Mouse (Mus musculus) hindbrain, embryonic 14.5 days (tissue): ENCODE results near the gene Kctd11. TPM values are rescaled to one million over a fixed set of nuclear protein-coding genes. Genes with fewer than 3 reads are reported as not detected.
"Not testable (repeated sequence)": the region's sequence is repeated elsewhere in the genome, so short reads cannot be mapped to it uniquely, and the experiment has no call there.

ENCODE experiments used
- ATAC-seq: fragments of 200-750 bp; cut with Nextera tagmentation; 2 replicates; pipeline ENCODE4 v1.8.0; 2017; ENCODE audit warnings: moderate number of reproducible peaks, mild to moderate bottlenecking, moderate TSS enrichment, moderate library complexity; ENCODE audit not compliant: low FRiP score
- DNase-seq: peaks from one replicate; pipeline ENCODE4 v3.0.0-alpha.2; 2015; ENCODE audit warnings: low spot score
- H3K27ac ChIP-seq: fragments of 300-500 bp; sonication (generic); 2 replicates; pipeline ENCODE4 v1.5.1; 2014; ENCODE audit warnings: mild to moderate bottlenecking, moderate library complexity
- H3K27me3 ChIP-seq: fragments of 300-500 bp; sonication (generic); 2 replicates; pipeline ENCODE4 v1.6.1; 2014; ENCODE audit warnings: mild to moderate bottlenecking, low read length, mixed read lengths; ENCODE audit not compliant: control insufficient read depth, insufficient read depth
- H3K36me3 ChIP-seq: fragments of 300-500 bp; sonication (generic); replicated peaks from 2 replicates; pipeline ENCODE4 v1.6.1; 2014; ENCODE audit not compliant: control insufficient read depth, insufficient read depth
- H3K4me1 ChIP-seq: fragments of 300-500 bp; sonication (generic); replicated peaks from 2 replicates; pipeline ENCODE4 v1.6.1; 2014; ENCODE audit warnings: antibody characterized with exemption, low read length, mixed read lengths; ENCODE audit not compliant: control insufficient read depth, insufficient read depth
- H3K4me2 ChIP-seq: fragments of 300-500 bp; sonication (generic); replicated peaks from 2 replicates; pipeline ENCODE4 v1.6.1; 2014; ENCODE audit warnings: mild to moderate bottlenecking, moderate library complexity
- H3K4me3 ChIP-seq: fragments of 300-500 bp; sonication (generic); replicated peaks from 2 replicates; pipeline ENCODE4 v1.5.1; 2014; ENCODE audit warnings: mild to moderate bottlenecking, low read length
- H3K9ac ChIP-seq: fragments of 300-500 bp; sonication (generic); 2 replicates; pipeline ENCODE4 v1.6.1; 2014
- H3K9me3 ChIP-seq: fragments of 300-500 bp; sonication (generic); 2 replicates; pipeline ENCODE4 v1.6.1; 2016; ENCODE audit warnings: low read length; ENCODE audit not compliant: control insufficient read depth
- WGBS: fragments of 180-500 bp; shearing (Covaris S2); extraction: QIAGEN DNeasy Blood & Tissue Kit; methylation state at CpG from one replicate; pipeline ENCODE4 v1.1.7; 2014; 5-methylcytosine and 5-hydroxymethylcytosine counted together
- polyA plus RNA-seq: library from polyadenylated mRNA; unstranded; fragments of >200 nt; fragmentation: Nextera tagmentation; extraction: Ambion mirVana; gene quantifications from 2 replicates; pipeline ENCODE4 v1.2.1, GENCODE M21; 2014

The Kctd11 gene
- polyA plus RNA-seq, 1 experiment from 2014 or later: 2.3 TPM

DNA sequence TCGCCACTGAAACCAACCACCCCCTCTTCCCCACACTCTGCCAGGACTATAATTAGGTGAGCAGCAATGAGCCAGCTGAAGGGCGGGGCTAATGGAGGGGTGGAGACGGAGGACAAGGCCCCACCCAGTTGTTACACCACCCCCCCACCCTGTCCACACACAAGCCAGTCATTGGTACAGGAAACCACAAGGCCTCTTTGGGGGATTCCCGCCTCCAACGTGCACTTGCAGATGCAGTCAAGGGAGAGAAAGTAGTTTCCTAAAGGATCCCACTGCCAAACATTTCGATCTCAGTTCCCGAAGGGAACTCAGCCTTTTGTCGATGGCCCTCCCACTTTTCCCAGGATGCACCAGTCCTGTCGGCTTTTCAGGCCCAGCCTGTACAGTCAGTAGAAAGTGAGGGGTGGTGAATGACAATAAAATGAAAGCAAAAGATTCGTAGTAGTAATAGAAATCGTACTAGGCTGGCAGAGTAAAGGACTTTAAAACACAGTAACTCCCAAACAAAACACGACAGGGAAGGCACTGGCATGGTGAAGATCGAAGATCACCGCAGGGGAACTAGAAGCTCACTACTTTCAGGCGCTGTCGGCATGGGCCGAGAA is 38.6 kb upstream of the Kctd11 start:
- no peaks in the 10 kb centered on the region for H3K27me3 ChIP-seq
- H3K4me1 ChIP-seq: peaks cover 29% of the 10 kb centered on the region

DNA sequence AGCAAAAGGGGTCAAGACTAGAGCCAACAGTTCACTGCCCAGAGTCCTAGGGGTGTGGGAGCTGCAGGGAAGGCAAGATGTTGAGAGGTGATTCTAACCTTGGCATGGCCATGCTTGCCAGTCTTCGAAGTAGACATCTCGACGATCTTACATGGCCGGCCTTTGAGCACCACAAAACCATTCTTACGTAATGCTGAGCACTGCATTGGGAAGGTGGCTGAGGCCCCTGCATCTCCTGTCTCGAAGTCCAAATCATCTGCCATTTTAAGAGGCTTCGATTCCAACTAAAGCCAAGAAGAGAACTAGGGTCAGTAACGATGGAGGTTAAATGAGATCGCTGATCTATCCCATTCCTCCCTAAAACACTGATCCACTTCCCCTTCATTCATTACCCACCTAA is 37.8 kb upstream of the Kctd11 start:
- WGBS: 84% methylated on average over 9 of the region's 9 CpGs
- Histone ChIP-seq H3K36me3 (peaks cover 47% of the 10 kb centered on the region), H3K4me3 (peak overlapping the region; percentile 93), H3K27me3 (no peaks in the 10 kb centered on the region), H3K9me3 (no peaks in the 10 kb centered on the region), H3K4me1 (peaks cover 35% of the 10 kb centered on the region), H3K4me2 (peak overlapping the region; percentile 97), H3K9ac (peak overlapping the region; percentile 92; the same call in 1 of the 2 replicates), H3K27ac (no peak overlapping the region)
- DNase-seq (no peak), ATAC-seq (no peak)

More for the DNA sequence above, 38.6 kb upstream of the Kctd11 start:
- Histone ChIP-seq H3K27ac (peak overlapping the region; percentile 94), H3K9me3 (no peaks in the 10 kb centered on the region), H3K4me3 (peak overlapping the region; percentile 93), H3K9ac (peak overlapping the region; percentile 92), H3K4me2 (peak overlapping the region; percentile 97), H3K36me3 (peaks cover 46% of the 10 kb centered on the region)
- ATAC-seq: no peak
- DNase-seq: no peak
- WGBS: 2% methylated on average over 17 of the region's 17 CpGs

DNA sequence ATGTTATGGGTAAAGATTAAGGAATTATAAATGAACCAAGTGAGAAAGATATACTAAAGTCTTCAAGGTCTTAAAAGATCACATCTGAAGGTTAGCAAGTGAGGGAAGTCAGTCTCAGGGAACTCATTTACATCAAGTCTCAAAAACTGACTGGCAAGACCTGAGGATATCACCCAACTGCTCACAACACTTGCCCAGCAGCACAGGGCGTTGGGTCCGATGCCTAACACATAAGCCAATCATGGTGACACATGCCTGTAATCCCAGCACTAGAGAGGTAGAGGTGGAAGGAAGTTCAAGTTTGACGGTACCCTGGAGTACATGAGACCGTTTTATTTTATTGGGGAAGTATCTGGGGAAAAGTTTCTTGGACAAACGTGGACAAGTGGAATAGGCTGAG is 36.9 kb upstream of the Kctd11 start:
- DNase-seq: no peak
- Histone ChIP-seq H3K9ac (no peak overlapping the region), H3K9me3 (no peaks in the 10 kb centered on the region), H3K4me3 (no peak overlapping the region), H3K4me2 (no peak overlapping the region), H3K27ac (no peak overlapping the region), H3K36me3 (peaks cover 50% of the 10 kb centered on the region), H3K4me1 (peaks cover 40% of the 10 kb centered on the region), H3K27me3 (no peaks in the 10 kb centered on the region)
- ATAC-seq: no peak
- 87% methylated on average over 5 of the region's 5 CpGs for WGBS

DNA sequence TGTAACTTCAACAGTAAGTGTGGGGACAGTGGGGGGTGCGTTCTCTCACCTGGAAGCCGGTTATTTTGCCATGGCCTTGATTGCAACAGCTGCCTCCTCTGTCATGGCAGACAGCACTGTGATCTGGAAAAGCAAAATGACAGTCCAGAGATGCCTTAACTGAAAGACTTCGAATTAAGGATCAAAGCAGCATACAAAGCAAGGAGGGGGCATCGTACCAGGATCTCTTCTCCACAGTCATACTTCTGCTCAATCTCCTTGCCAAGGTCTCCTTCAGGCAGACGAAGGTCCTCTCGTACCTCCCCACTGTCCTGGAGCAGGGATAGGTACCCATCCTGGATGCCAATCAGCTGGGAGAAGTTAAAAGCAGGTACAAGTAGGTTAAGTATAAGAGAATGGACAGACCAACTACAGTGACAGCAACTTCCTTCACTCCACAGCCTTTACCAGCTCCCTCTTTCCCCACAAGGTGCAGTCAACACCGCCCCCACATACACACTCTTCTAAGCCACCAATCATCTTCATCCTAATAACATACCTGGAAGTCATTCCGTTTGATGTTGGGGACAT is 36.3 kb upstream of the Kctd11 start:
- Histone ChIP-seq H3K9me3 (no peaks in the 10 kb centered on the region), H3K27me3 (no peaks in the 10 kb centered on the region), H3K4me1 (peaks cover 37% of the 10 kb centered on the region), H3K36me3 (peaks cover 57% of the 10 kb centered on the region), H3K9ac (no peak overlapping the region), H3K4me3 (no peak overlapping the region), H3K27ac (no peak overlapping the region), H3K4me2 (no peak overlapping the region)
- DNase-seq (no peak), ATAC-seq (no peak)
- 89% methylated on average over 8 of the region's 8 CpGs for whole genome bisulfite sequencing

DNA sequence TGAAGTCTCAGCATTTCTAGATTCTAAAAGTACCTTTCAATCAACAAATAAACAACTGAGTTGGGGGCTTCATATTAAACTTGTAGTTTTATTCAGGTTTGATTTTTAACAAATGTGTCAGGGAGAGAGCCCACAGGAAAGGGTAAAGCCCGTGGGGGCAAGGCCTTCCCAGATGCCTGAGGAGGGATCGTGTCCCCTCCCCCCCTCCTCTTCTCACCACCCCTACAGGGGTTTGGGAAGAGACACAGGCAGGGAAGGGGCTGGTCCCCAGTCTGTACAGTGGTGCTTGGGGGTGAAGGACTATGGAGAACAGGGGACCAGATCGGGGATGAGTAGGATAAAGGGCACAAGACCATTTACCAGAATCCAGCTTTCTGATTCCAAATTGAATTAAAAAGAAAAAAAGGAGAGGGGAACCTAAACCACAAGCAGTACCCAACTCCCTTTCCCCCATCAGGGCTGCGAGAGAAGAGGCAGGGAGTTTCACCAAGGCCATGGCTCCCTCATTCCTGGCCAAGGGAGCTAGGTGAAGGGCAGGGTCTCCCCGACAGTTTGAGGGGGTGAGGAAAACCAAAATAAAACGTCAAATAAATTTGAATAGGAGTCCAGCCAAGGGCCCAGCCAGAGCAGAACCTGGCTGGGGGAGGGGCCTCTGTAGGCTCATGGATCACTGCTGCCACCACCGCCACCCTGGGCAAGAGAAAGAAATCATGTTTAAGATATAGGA is 35.6 kb upstream of the Kctd11 start:
- DNase-seq, H3K9ac ChIP-seq, H3K4me2 ChIP-seq, H3K27me3 ChIP-seq, H3K27ac ChIP-seq, H3K4me3 ChIP-seq, ATAC-seq, H3K9me3 ChIP-seq: not testable (repeated sequence)
- Histone ChIP-seq H3K4me1 (peaks cover 34% of the 10 kb centered on the region), H3K36me3 (peaks cover 63% of the 10 kb centered on the region)
- WGBS: 66% methylated on average over 7 of the region's 7 CpGs

DNA sequence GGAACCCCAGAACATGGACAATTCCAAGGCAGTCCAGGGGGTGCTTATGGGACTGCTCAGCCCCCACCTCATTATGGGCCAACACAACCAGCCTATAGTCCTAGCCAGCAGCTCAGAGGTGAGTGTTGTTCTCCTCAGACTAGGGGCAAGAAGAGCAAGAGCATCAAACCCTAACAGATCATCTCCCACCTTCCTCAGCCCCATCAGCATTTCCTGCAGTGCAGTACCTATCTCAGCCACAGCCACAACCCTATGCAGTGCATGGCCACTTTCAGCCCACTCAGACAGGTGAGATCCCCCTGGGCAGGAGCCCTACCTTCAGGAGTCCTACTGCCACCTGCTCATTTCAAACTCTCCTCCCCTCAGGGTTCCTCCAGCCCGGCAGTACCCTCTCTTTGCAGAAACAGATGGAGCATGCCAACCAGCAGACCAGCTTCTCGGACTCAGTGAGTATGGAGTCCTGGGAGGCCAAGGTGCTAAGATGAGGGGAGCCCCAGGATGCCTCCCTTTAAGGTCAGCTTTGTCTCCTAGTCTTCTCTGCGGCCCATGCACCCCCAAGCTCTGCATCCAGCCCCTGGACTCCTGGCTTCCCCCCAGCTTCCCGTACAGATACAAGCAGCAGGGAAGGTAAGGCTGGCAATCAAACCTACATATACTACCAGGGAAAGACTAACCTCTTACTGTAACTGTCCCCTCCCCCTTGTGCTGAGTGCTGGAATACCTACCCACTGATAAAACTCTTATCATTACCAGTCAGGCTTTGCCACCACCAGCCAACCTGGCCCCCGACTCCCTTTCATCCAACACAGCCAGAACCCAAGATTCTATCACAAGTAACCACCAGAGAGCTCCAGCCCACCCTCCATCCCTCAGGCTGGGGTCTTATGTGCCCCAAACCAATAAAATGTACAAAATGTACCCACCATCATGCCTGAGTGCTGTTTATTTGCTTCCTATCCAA is 34.7 kb upstream of the Kctd11 start:
- Histone ChIP-seq H3K36me3 (peaks cover 72% of the 10 kb centered on the region), H3K4me2 (peak overlapping the region; percentile 100; the same call in 1 of the 2 replicates), H3K27me3 (no peaks in the 10 kb centered on the region), H3K9ac (no peak overlapping the region), H3K4me1 (peaks cover 34% of the 10 kb centered on the region), H3K27ac (no peak overlapping the region), H3K4me3 (peak overlapping the region; percentile 78; the same call in 1 of the 2 replicates), H3K9me3 (no peaks in the 10 kb centered on the region)
- ATAC-seq (no peak), DNase-seq (no peak)
- 70% methylated on average over 5 of the region's 5 CpGs for WGBS

DNA sequence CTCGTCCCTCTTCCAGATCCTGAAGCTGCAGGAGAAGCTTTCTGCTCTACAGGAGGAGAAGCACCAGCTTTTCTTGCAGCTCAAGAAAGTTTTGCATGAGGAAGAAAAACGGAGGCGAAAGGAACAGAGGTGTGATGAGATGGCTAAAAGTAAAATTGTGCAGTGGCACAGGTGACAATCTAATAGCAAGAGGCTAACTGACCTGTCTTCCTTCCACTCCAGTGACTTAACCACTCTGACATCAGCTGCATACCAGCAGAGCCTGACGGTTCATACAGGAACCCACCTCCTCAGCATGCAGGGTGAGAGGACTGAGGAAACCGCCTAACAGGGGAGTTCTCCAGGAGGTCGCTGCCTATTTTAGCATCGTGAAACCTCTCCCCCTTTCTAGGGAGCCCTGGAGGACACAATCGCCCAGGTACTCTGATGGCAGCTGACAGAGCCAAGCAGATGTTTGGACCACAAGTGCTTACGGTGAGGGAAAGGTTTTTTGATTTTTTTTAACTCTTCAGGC is 33.8 kb upstream of the Kctd11 start:
- Histone ChIP-seq H3K4me1 (peaks cover 32% of the 10 kb centered on the region), H3K9ac (peak overlapping the region; percentile 84; the same call in 1 of the 2 replicates), H3K27ac (no peak overlapping the region), H3K4me2 (peak overlapping the region; percentile 100), H3K4me3 (peak overlapping the region; percentile 78), H3K27me3 (no peaks in the 10 kb centered on the region), H3K36me3 (peaks cover 82% of the 10 kb centered on the region), H3K9me3 (no peaks in the 10 kb centered on the region)
- ATAC-seq: no peak
- DNase-seq: no peak
- WGBS: 45% methylated on average over 9 of the region's 9 CpGs

DNA sequence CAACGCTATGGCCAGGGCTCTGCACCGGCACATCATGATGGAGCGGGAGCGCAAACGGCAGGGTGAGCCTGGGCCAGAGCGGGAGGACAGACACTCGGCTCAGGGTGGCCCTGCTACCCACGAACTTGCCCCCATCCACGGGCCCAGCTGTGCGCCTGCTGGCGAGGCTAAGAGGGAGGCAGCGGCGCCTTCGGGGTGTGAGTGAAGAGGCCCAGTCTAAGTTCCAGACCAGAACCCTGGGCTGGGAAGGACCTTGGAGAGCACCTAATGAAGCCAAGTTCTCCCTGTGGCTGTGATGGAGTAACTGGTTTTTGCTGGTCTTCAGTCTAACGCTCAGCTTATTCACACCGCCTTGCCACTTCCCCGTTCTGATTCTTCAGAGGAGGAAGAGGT is 33.2 kb upstream of the Kctd11 start:
- peak overlapping the region; percentile 92 for H3K27ac ChIP-seq
- H3K4me3 ChIP-seq: peak overlapping the region; percentile 78
- no peaks in the 10 kb centered on the region for H3K27me3 ChIP-seq
- ATAC-seq: no peak
- peak overlapping the region; percentile 100 for H3K4me2 ChIP-seq
- under 1% methylated on average over 17 of the region's 17 CpGs for WGBS
- peaks cover 25% of the 10 kb centered on the region for H3K4me1 ChIP-seq
- H3K36me3 ChIP-seq: peaks cover 88% of the 10 kb centered on the region
- H3K9me3 ChIP-seq: no peaks in the 10 kb centered on the region
- H3K9ac ChIP-seq: peak overlapping the region; percentile 84
- no peak for DNase-seq
